ENCODE assay signal across 14 mouse cellular contexts in genomic region chr4:126295937-126296336, GRCm38 (mm10). TPM values are rescaled to one million over a fixed set of nuclear protein-coding genes. Genes with fewer than 3 reads are reported as not detected.
DNase-seq lines count a peak whose midpoint lies in the region; ATAC-seq lines count a peak whose summit lies in the region.
"Had no signal": no experiment of that assay in that cellular context is flagged by ENCODE, and none has a peak within 500 bp of the region (broad histone marks: within the 10 kb centered on the region; RNA-seq: fewer than 3 reads in every experiment).

No protein-coding gene starts in this region.

- H3K36me3 ChIP-seq in hindbrain, embryonic 13.5 days = no peaks in the 10 kb centered on the region
- no peaks in the 10 kb centered on the region for H3K36me3 ChIP-seq in hindbrain, embryonic 11.5 days (ENCODE audit: control insufficient read depth, insufficient read depth, low read length)
- no peaks in the 10 kb centered on the region for H3K36me3 ChIP-seq in midbrain, embryonic 12.5 days
- no peaks in the 10 kb centered on the region for H3K36me3 ChIP-seq in midbrain, embryonic 16.5 days (ENCODE audit: control insufficient read depth, insufficient read depth, low read length)
- H3K36me3 ChIP-seq in embryonic facial prominence, embryonic 14.5 days (ENCODE audit: control insufficient read depth, insufficient read depth, low read length) = 0 out of 2 replicates have a peak, but pooled peaks cover 5% of the 10 kb centered on the region
- no peaks in the 10 kb centered on the region for H3K36me3 ChIP-seq in stomach, embryonic 16.5 days (ENCODE audit: control insufficient read depth, insufficient read depth, low read length)
- H3K36me3 ChIP-seq: liver, embryonic 12.5 days; neural tube, embryonic 13.5 days had no signal

- peaks cover 72% of the 10 kb centered on the region for H3K27me3 ChIP-seq in hindbrain, embryonic 13.5 days
- H3K27me3 ChIP-seq in hindbrain, embryonic 11.5 days (ENCODE audit: control insufficient read depth, insufficient read depth, low read length) = peaks cover 43% of the 10 kb centered on the region
- peaks cover 70% of the 10 kb centered on the region for H3K27me3 ChIP-seq in midbrain, embryonic 12.5 days
- H3K27me3 ChIP-seq in midbrain, embryonic 16.5 days (ENCODE audit: control insufficient read depth, insufficient read depth, low read depth, low read length) = peaks cover 36% of the 10 kb centered on the region
- H3K27me3 ChIP-seq in embryonic facial prominence, embryonic 14.5 days (replicated peaks; ENCODE audit: control insufficient read depth, insufficient read depth, low read length) = peaks cover 5% of the 10 kb centered on the region; the same call in 1 of the 2 replicates
- peaks cover 11% of the 10 kb centered on the region for H3K27me3 ChIP-seq in stomach, embryonic 16.5 days (ENCODE audit: control insufficient read depth, insufficient read depth, low read length)

- no peak overlapping the region for H3K9ac ChIP-seq in hindbrain, embryonic 13.5 days
- no peak overlapping the region for H3K9ac ChIP-seq in hindbrain, embryonic 11.5 days (ENCODE audit: low read depth, low read length)
- no peak overlapping the region for H3K9ac ChIP-seq in midbrain, embryonic 12.5 days (replicated peaks)
- no peak overlapping the region for H3K9ac ChIP-seq in midbrain, embryonic 16.5 days (ENCODE audit: low read depth, low read length)
- no peak overlapping the region for H3K9ac ChIP-seq in embryonic facial prominence, embryonic 14.5 days (ENCODE audit: low read depth, low read length)
- H3K9ac ChIP-seq in stomach, embryonic 16.5 days (ENCODE audit: low read length) = peak overlapping the region; percentile 67; the same call in 1 of the 2 replicates
- H3K9ac ChIP-seq: liver, embryonic 12.5 days had no signal

- 0 out of 2 replicates have a peak overlapping the region, but pooled peaks have one; percentile 38 for H3K4me3 ChIP-seq in hindbrain, embryonic 13.5 days
- no peak overlapping the region for H3K4me3 ChIP-seq in hindbrain, embryonic 11.5 days (ENCODE audit: low read depth, low read length)
- no peak overlapping the region for H3K4me3 ChIP-seq in midbrain, embryonic 12.5 days
- H3K4me3 ChIP-seq in midbrain, embryonic 16.5 days (ENCODE audit: low read depth, low read length) = no peak overlapping the region
- H3K4me3 ChIP-seq in embryonic facial prominence, embryonic 14.5 days (ENCODE audit: low read depth, low read length) = no peak overlapping the region
- no peak overlapping the region for H3K4me3 ChIP-seq in stomach, embryonic 16.5 days (replicated peaks; ENCODE audit: low read length)
- H3K4me3 ChIP-seq: erythroblast, embryonic 14.5 days had no signal

- ATAC-seq in hindbrain, embryonic 13.5 days (ENCODE audit: low FRiP score) = no peak
- ATAC-seq in hindbrain, embryonic 11.5 days (ENCODE audit: low FRiP score) = no peak
- ATAC-seq in midbrain, embryonic 12.5 days (ENCODE audit: low FRiP score, low read depth) = no peak
- ATAC-seq in midbrain, embryonic 16.5 days = no peak
- no peak for ATAC-seq in embryonic facial prominence, embryonic 14.5 days (ENCODE audit: low read depth)
- no peak for ATAC-seq in stomach, embryonic 16.5 days (ENCODE audit: insufficient read depth, low FRiP score)
- ATAC-seq: liver, embryonic 12.5 days had no signal

- no peak overlapping the region for H3K27ac ChIP-seq in hindbrain, embryonic 13.5 days
- no peak overlapping the region for H3K27ac ChIP-seq in hindbrain, embryonic 11.5 days (ENCODE audit: low read depth, low read length)
- H3K27ac ChIP-seq in midbrain, embryonic 12.5 days (replicated peaks) = no peak overlapping the region
- no peak overlapping the region for H3K27ac ChIP-seq in midbrain, embryonic 16.5 days (ENCODE audit: low read length)
- no peak overlapping the region; the same call in 1 of the 2 replicates for H3K27ac ChIP-seq in embryonic facial prominence, embryonic 14.5 days (replicated peaks; ENCODE audit: low read depth, low read length)
- no peak overlapping the region for H3K27ac ChIP-seq in stomach, embryonic 16.5 days (ENCODE audit: low read length)
- H3K27ac ChIP-seq: liver, embryonic 12.5 days; neural tube, embryonic 13.5 days had no signal

- 34% methylated on average over 4 of the region's 4 CpGs for WGBS in hindbrain, embryonic 13.5 days
- WGBS in hindbrain, embryonic 11.5 days = 34% methylated on average over 4 of the region's 4 CpGs
- 45% methylated on average over 4 of the region's 4 CpGs for WGBS in midbrain, embryonic 12.5 days
- 32% methylated on average over 4 of the region's 4 CpGs for WGBS in midbrain, embryonic 16.5 days
- 43% methylated on average over 4 of the region's 4 CpGs for WGBS in embryonic facial prominence, embryonic 14.5 days
- WGBS in stomach, embryonic 16.5 days = 46% methylated on average over 4 of the region's 4 CpGs

- peaks cover 17% of the 10 kb centered on the region for H3K4me1 ChIP-seq in hindbrain, embryonic 13.5 days (replicated peaks)
- peaks cover 6% of the 10 kb centered on the region; the same call in 1 of the 2 replicates for H3K4me1 ChIP-seq in hindbrain, embryonic 11.5 days (replicated peaks; ENCODE audit: control insufficient read depth, insufficient read depth, low read length)
- H3K4me1 ChIP-seq in midbrain, embryonic 12.5 days = peaks cover 15% of the 10 kb centered on the region
- H3K4me1 ChIP-seq in midbrain, embryonic 16.5 days (ENCODE audit: control insufficient read depth, insufficient read depth, low read length) = peaks cover 10% of the 10 kb centered on the region
- peaks cover 29% of the 10 kb centered on the region for H3K4me1 ChIP-seq in embryonic facial prominence, embryonic 14.5 days (ENCODE audit: control insufficient read depth, insufficient read depth, low read length)
- peaks cover 17% of the 10 kb centered on the region for H3K4me1 ChIP-seq in stomach, embryonic 16.5 days (ENCODE audit: control insufficient read depth, insufficient read depth, low read length)

- DNase-seq in hindbrain, embryonic 11.5 days (ENCODE audit: low spot score) = no peak
- DNase-seq in embryonic facial prominence, embryonic 14.5 days (ENCODE audit: low spot score) = no peak
- no peak for DNase-seq in adrenal gland, postnatal 36 days
- DNase-seq: B cell, adult 2 months; right cerebral cortex, postnatal 4 days; thymus, adult 18-20 months had no signal

- H3K9me3 ChIP-seq in hindbrain, embryonic 13.5 days = no peaks in the 10 kb centered on the region
- no peaks in the 10 kb centered on the region for H3K9me3 ChIP-seq in hindbrain, embryonic 11.5 days (ENCODE audit: control insufficient read depth, low read length)
- no peaks in the 10 kb centered on the region for H3K9me3 ChIP-seq in midbrain, embryonic 12.5 days
- H3K9me3 ChIP-seq in midbrain, embryonic 16.5 days (replicated peaks; ENCODE audit: control insufficient read depth, low read length, poor library complexity, severe bottlenecking) = no peaks in the 10 kb centered on the region
- no peaks in the 10 kb centered on the region for H3K9me3 ChIP-seq in embryonic facial prominence, embryonic 14.5 days (ENCODE audit: control insufficient read depth, low read length)
- no peaks in the 10 kb centered on the region for H3K9me3 ChIP-seq in stomach, embryonic 16.5 days (replicated peaks; ENCODE audit: control insufficient read depth, low read length)
- H3K9me3 ChIP-seq: liver, embryonic 12.5 days; neural tube, embryonic 13.5 days had no signal

- H3K4me2 ChIP-seq in hindbrain, embryonic 13.5 days = no peak overlapping the region
- no peak overlapping the region for H3K4me2 ChIP-seq in hindbrain, embryonic 11.5 days (replicated peaks; ENCODE audit: low read depth, low read length)
- H3K4me2 ChIP-seq in midbrain, embryonic 12.5 days (replicated peaks) = peak overlapping the region; percentile 51; the same call in 1 of the 2 replicates
- no peak overlapping the region; the same call in 1 of the 2 replicates for H3K4me2 ChIP-seq in midbrain, embryonic 16.5 days (ENCODE audit: low read length)
- peak overlapping the region; percentile 62; the same call in 1 of the 2 replicates for H3K4me2 ChIP-seq in embryonic facial prominence, embryonic 14.5 days (ENCODE audit: low read depth, low read length)
- H3K4me2 ChIP-seq in stomach, embryonic 16.5 days (ENCODE audit: low read depth, low read length) = no peak overlapping the region

RNA-seq across cellular contexts. Expression of gene Col8a2, which starts 9.3 kb away (rescaled TPM):
- polyA plus RNA-seq in hindbrain, embryonic 13.5 days (2015; fragmentation: Nextera tagmentation; extraction: Ambion mirVana) = 7.6 and 10.1 TPM in 2 replicates
- 15.6 and 17.4 TPM in 2 replicates for polyA plus RNA-seq in hindbrain, embryonic 11.5 days (2014; fragmentation: Nextera tagmentation; extraction: Ambion mirVana)
- polyA plus RNA-seq in midbrain, embryonic 12.5 days (2016; fragmentation: Nextera tagmentation; extraction: Ambion mirVana) = 21.7 and 41.3 TPM in 2 replicates
- 2.2 and 2.5 TPM in 2 replicates for polyA plus RNA-seq in midbrain, embryonic 16.5 days (2015; fragmentation: Nextera tagmentation; extraction: Ambion mirVana)
- polyA plus RNA-seq in embryonic facial prominence, embryonic 14.5 days (2014; fragmentation: Nextera tagmentation; extraction: Ambion mirVana) = 78.9 and 83.0 TPM in 2 replicates
- 7.6 and 11.1 TPM in 2 replicates for polyA plus RNA-seq in stomach, embryonic 16.5 days (2015; fragmentation: Nextera tagmentation; extraction: Ambion mirVana)
- total RNA-seq in adrenal gland, postnatal 36 days (2021) = 1 to 10 TPM; 3.0 to 3.2 TPM
- polyA plus RNA-seq: erythroblast, embryonic 14.5 days had no signal

RNA-seq across cellular contexts. Expression of gene Adprhl2, which starts 25.6 kb away (rescaled TPM):
- 78.2 and 81.6 TPM in 2 replicates for polyA plus RNA-seq in hindbrain, embryonic 13.5 days (2015; fragmentation: Nextera tagmentation; extraction: Ambion mirVana)
- 39.2 and 39.3 TPM in 2 replicates for polyA plus RNA-seq in hindbrain, embryonic 11.5 days (2014; fragmentation: Nextera tagmentation; extraction: Ambion mirVana)
- polyA plus RNA-seq in midbrain, embryonic 12.5 days (2016; fragmentation: Nextera tagmentation; extraction: Ambion mirVana) = 67.2 and 70.5 TPM in 2 replicates
- 83.9 and 87.5 TPM in 2 replicates for polyA plus RNA-seq in midbrain, embryonic 16.5 days (2015; fragmentation: Nextera tagmentation; extraction: Ambion mirVana)
- polyA plus RNA-seq in embryonic facial prominence, embryonic 14.5 days (2014; fragmentation: Nextera tagmentation; extraction: Ambion mirVana) = 49.7 and 60.1 TPM in 2 replicates
- polyA plus RNA-seq in stomach, embryonic 16.5 days (2015; fragmentation: Nextera tagmentation; extraction: Ambion mirVana) = 55.5 and 55.6 TPM in 2 replicates
- 10 to 100 TPM; 31.2 to 34.2 TPM for total RNA-seq in adrenal gland, postnatal 36 days (2021)

RNA-seq across cellular contexts. Expression of gene Tekt2, which starts 29.6 kb away (rescaled TPM):
- polyA plus RNA-seq in hindbrain, embryonic 13.5 days (2015; fragmentation: Nextera tagmentation; extraction: Ambion mirVana) = 7.0 and 8.5 TPM in 2 replicates
- 3.0 and 3.8 TPM in 2 replicates for polyA plus RNA-seq in hindbrain, embryonic 11.5 days (2014; fragmentation: Nextera tagmentation; extraction: Ambion mirVana)
- 4.8 and 5.3 TPM in 2 replicates for polyA plus RNA-seq in midbrain, embryonic 12.5 days (2016; fragmentation: Nextera tagmentation; extraction: Ambion mirVana)
- polyA plus RNA-seq in midbrain, embryonic 16.5 days (2015; fragmentation: Nextera tagmentation; extraction: Ambion mirVana) = 15.3 and 17.3 TPM in 2 replicates
- polyA plus RNA-seq in embryonic facial prominence, embryonic 14.5 days (2014; fragmentation: Nextera tagmentation; extraction: Ambion mirVana) = 13.9 and 15.4 TPM in 2 replicates
- 7.9 and 8.0 TPM in 2 replicates for polyA plus RNA-seq in stomach, embryonic 16.5 days (2015; fragmentation: Nextera tagmentation; extraction: Ambion mirVana)
- 1 to 10 TPM; 1.4 TPM for total RNA-seq in adrenal gland, postnatal 36 days (2021)
- total RNA-seq: monocyte, adult 5-6 weeks had no signal
- polyA plus RNA-seq: erythroblast, embryonic 14.5 days had no signal

RNA-seq across cellular contexts. Expression of gene Trappc3, which starts 33.8 kb away (rescaled TPM):
- 160 and 168 TPM in 2 replicates for polyA plus RNA-seq in hindbrain, embryonic 13.5 days (2015; fragmentation: Nextera tagmentation; extraction: Ambion mirVana)
- polyA plus RNA-seq in hindbrain, embryonic 11.5 days (2014; fragmentation: Nextera tagmentation; extraction: Ambion mirVana) = 17.8 and 39.1 TPM in 2 replicates
- polyA plus RNA-seq in midbrain, embryonic 12.5 days (2016; fragmentation: Nextera tagmentation; extraction: Ambion mirVana) = 103 and 108 TPM in 2 replicates
- 193 and 198 TPM in 2 replicates for polyA plus RNA-seq in midbrain, embryonic 16.5 days (2015; fragmentation: Nextera tagmentation; extraction: Ambion mirVana)
- 32.9 and 33.0 TPM in 2 replicates for polyA plus RNA-seq in embryonic facial prominence, embryonic 14.5 days (2014; fragmentation: Nextera tagmentation; extraction: Ambion mirVana)
- 97.2 and 103 TPM in 2 replicates for polyA plus RNA-seq in stomach, embryonic 16.5 days (2015; fragmentation: Nextera tagmentation; extraction: Ambion mirVana)
- 10 to 100 TPM; 88.7 to 96.5 TPM for total RNA-seq in adrenal gland, postnatal 36 days (2021)

RNA-seq across cellular contexts. Expression of gene Map7d1, which starts 39.8 kb away (rescaled TPM):
- polyA plus RNA-seq in hindbrain, embryonic 13.5 days (2015; fragmentation: Nextera tagmentation; extraction: Ambion mirVana) = 79.5 and 81.8 TPM in 2 replicates
- 54.6 and 65.5 TPM in 2 replicates for polyA plus RNA-seq in hindbrain, embryonic 11.5 days (2014; fragmentation: Nextera tagmentation; extraction: Ambion mirVana)
- polyA plus RNA-seq in midbrain, embryonic 12.5 days (2016; fragmentation: Nextera tagmentation; extraction: Ambion mirVana) = 135 and 142 TPM in 2 replicates
- polyA plus RNA-seq in midbrain, embryonic 16.5 days (2015; fragmentation: Nextera tagmentation; extraction: Ambion mirVana) = 66.1 and 68.2 TPM in 2 replicates
- 62.4 and 64.2 TPM in 2 replicates for polyA plus RNA-seq in embryonic facial prominence, embryonic 14.5 days (2014; fragmentation: Nextera tagmentation; extraction: Ambion mirVana)
- 14.4 and 20.0 TPM in 2 replicates for polyA plus RNA-seq in stomach, embryonic 16.5 days (2015; fragmentation: Nextera tagmentation; extraction: Ambion mirVana)
- 10 to 100 TPM; 47.7 to 84.9 TPM for total RNA-seq in adrenal gland, postnatal 36 days (2021)

Comparison
In these comparisons a context has a peak if more than half of its experiments do, and no peak if none do; other contexts are left out.
1. H3K4me2 ChIP-seq: peak in midbrain, embryonic 12.5 days (single experiment) and embryonic facial prominence, embryonic 14.5 days (single experiment); none in hindbrain, embryonic 13.5 days (single experiment), hindbrain, embryonic 11.5 days (single experiment), midbrain, embryonic 16.5 days (single experiment) and stomach, embryonic 16.5 days (single experiment).